8 mouse cellular contexts compared by ENCODE assay signal in the genomic region with DNA sequence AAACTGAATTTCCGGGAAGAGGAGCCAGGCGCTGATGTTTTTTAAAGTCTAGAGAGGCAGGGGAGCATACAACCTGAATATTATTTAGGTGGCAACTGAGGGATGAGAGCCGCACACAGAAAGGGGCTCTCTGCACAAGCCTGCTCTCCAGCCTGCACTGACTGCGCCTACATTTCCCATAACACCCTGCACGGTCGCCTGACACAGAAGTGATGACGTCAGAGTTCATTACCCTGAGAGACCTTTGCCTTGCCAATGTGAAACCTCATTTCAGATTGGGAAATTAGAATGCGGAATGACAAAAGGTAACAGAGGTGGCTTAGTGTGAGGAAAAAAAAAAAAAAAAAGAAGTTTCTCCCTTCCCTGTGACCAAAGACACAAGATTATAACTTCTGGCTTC. TPM values are rescaled to one million over a fixed set of nuclear protein-coding genes. Genes with fewer than 3 reads are reported as not detected.
DNase-seq lines count a peak whose midpoint lies in the region; ATAC-seq lines count a peak whose summit lies in the region.

No protein-coding gene starts in this region.

- H3K4me2 ChIP-seq in kidney, embryonic 16.5 days (replicated peaks; ENCODE audit: low read depth, low read length) = no peak overlapping the region
- H3K4me2 ChIP-seq in hindbrain, embryonic 11.5 days (replicated peaks; ENCODE audit: low read depth, low read length) = no peak overlapping the region
- H3K4me2 ChIP-seq in limb, embryonic 11.5 days (ENCODE audit: low read depth, severe bottlenecking) = no peak overlapping the region

- no peaks in the 10 kb centered on the region for H3K4me1 ChIP-seq in kidney, embryonic 16.5 days (ENCODE audit: insufficient read depth, low read length)
- no peaks in the 10 kb centered on the region for H3K4me1 ChIP-seq in hindbrain, embryonic 11.5 days (replicated peaks; ENCODE audit: control insufficient read depth, insufficient read depth, low read length)
- no peaks in the 10 kb centered on the region for H3K4me1 ChIP-seq in limb, embryonic 11.5 days (ENCODE audit: control insufficient read depth, insufficient read depth, low read length)

- no peak for ATAC-seq in kidney, embryonic 16.5 days (ENCODE audit: low FRiP score, low TSS enrichment)
- peak; percentile 76 for ATAC-seq in hindbrain, embryonic 11.5 days (ENCODE audit: low FRiP score)
- ATAC-seq in limb, embryonic 11.5 days (ENCODE audit: insufficient number of reproducible peaks, low FRiP score, low TSS enrichment, low read depth) = peak; percentile 47; the same call in 1 of the 2 replicates
- ATAC-seq in monocyte, adult 5-6 weeks (replicated peaks; ENCODE audit: insufficient number of reproducible peaks, low FRiP score, low TSS enrichment, poor library complexity, severe bottlenecking) = peak; percentile 66; the same call in 1 of the 2 replicates
- no peak for ATAC-seq in activated CD4-positive, CD25-positive, alpha-beta regulatory T cell, adult 4 months

- WGBS in kidney, embryonic 16.5 days = 36% methylated on average over 8 of the region's 8 CpGs
- 33% methylated on average over 8 of the region's 8 CpGs for WGBS in hindbrain, embryonic 11.5 days
- 30% methylated on average over 8 of the region's 8 CpGs for WGBS in limb, embryonic 11.5 days

- no peak overlapping the region for H3K27ac ChIP-seq in kidney, embryonic 16.5 days (ENCODE audit: low read length)
- no peak overlapping the region for H3K27ac ChIP-seq in hindbrain, embryonic 11.5 days (ENCODE audit: low read depth, low read length)
- H3K27ac ChIP-seq in limb, embryonic 11.5 days (replicated peaks; ENCODE audit: low read depth, low read length) = no peak overlapping the region

- H3K27me3 ChIP-seq in kidney, embryonic 16.5 days (ENCODE audit: insufficient read depth, low read length) = no peaks in the 10 kb centered on the region
- no peaks in the 10 kb centered on the region for H3K27me3 ChIP-seq in hindbrain, embryonic 11.5 days (ENCODE audit: control insufficient read depth, insufficient read depth, low read length)
- no peaks in the 10 kb centered on the region for H3K27me3 ChIP-seq in limb, embryonic 11.5 days (ENCODE audit: control insufficient read depth, insufficient read depth, low read length)

- DNase-seq in kidney, adult 18-20 months = peak; percentile 49
- DNase-seq in c-Kit-positive CD71-positive TER-119-positive erythroid progenitor cells, embryonic 14.5 days (ENCODE audit: low spot score) = peak; percentile 15
- DNase-seq in hindbrain, embryonic 11.5 days (ENCODE audit: low spot score) = peak; percentile 62
- peak; percentile 48 for DNase-seq in limb, embryonic 11.5 days (ENCODE audit: low spot score)
- DNase-seq in ovary, postnatal 36 days (ENCODE audit: low spot score) = no peak

- no peak overlapping the region for H3K9ac ChIP-seq in kidney, embryonic 16.5 days (replicated peaks; ENCODE audit: low read length)
- H3K9ac ChIP-seq in hindbrain, embryonic 11.5 days (ENCODE audit: low read depth, low read length) = no peak overlapping the region
- no peak overlapping the region for H3K9ac ChIP-seq in limb, embryonic 11.5 days (ENCODE audit: low read length)

- H3K4me3 ChIP-seq in kidney, embryonic 16.5 days (ENCODE audit: low read length) = no peak overlapping the region
- no peak overlapping the region for H3K4me3 ChIP-seq in hindbrain, embryonic 11.5 days (ENCODE audit: low read depth, low read length)
- H3K4me3 ChIP-seq in limb, embryonic 11.5 days (ENCODE audit: low read depth, low read length) = no peak overlapping the region

- no peaks in the 10 kb centered on the region for H3K9me3 ChIP-seq in kidney, embryonic 16.5 days (ENCODE audit: low read length)
- no peaks in the 10 kb centered on the region for H3K9me3 ChIP-seq in hindbrain, embryonic 11.5 days (ENCODE audit: control insufficient read depth, low read length)
- H3K9me3 ChIP-seq in limb, embryonic 11.5 days (ENCODE audit: control insufficient read depth, low read length) = no peaks in the 10 kb centered on the region

- H3K36me3 ChIP-seq in kidney, embryonic 16.5 days (ENCODE audit: insufficient read depth, low read length) = no peaks in the 10 kb centered on the region
- no peaks in the 10 kb centered on the region for H3K36me3 ChIP-seq in hindbrain, embryonic 11.5 days (ENCODE audit: control insufficient read depth, insufficient read depth, low read length)
- no peaks in the 10 kb centered on the region for H3K36me3 ChIP-seq in limb, embryonic 11.5 days (ENCODE audit: control insufficient read depth, insufficient read depth, low read length)

RNA-seq across cellular contexts. Expression of a gene that starts 23.1 kb away (rescaled TPM):
- not detected in 2 replicates for polyA plus RNA-seq in kidney, embryonic 16.5 days (2015; fragmentation: Nextera tagmentation; extraction: Ambion mirVana)
- polyA plus RNA-seq in hindbrain, embryonic 11.5 days (2014; fragmentation: Nextera tagmentation; extraction: Ambion mirVana) = 0.34 and 0.43 TPM in 2 replicates
- 0.56 TPM in 1 of 2 replicates, not detected in the other for polyA plus RNA-seq in limb, embryonic 11.5 days (2014; fragmentation: Nextera tagmentation; extraction: Ambion mirVana)
- not detected in 3 replicates for total RNA-seq in monocyte, adult 5-6 weeks (2017)
- not detected for polyA plus RNA-seq in activated CD4-positive, CD25-positive, alpha-beta regulatory T cell, adult 4 months (2017; shearing (Covaris generic))

Comparison
In these comparisons a context has a peak if more than half of its experiments do, and no peak if none do; other contexts are left out.
1. ATAC-seq: peak in hindbrain, embryonic 11.5 days (single experiment), limb, embryonic 11.5 days (single experiment) and monocyte, adult 5-6 weeks (single experiment); none in kidney, embryonic 16.5 days (single experiment) and activated CD4-positive, CD25-positive, alpha-beta regulatory T cell, adult 4 months (single experiment).